Mouse (Mus musculus) CD4-positive, CD25-positive, alpha-beta regulatory T cell, adult 4 months (primary cell): ENCODE results near the gene Cd276. TPM values are rescaled to one million over a fixed set of nuclear protein-coding genes. Genes with fewer than 3 reads are reported as not detected.

Experiments used
- ATAC-seq: one replicate; pipeline ENCODE4 v1.8.0; 2017
- polyA plus RNA-seq, 2 experiments: library from polyadenylated mRNA; unstranded; fragments of 100-300 nt; shearing (Covaris generic); gene quantifications; one replicate each; pipeline ENCODE4 v1.2.1; 2017

The Cd276 gene
- polyA plus RNA-seq, 2 experiments from 2014 or later: not detected

DNA sequence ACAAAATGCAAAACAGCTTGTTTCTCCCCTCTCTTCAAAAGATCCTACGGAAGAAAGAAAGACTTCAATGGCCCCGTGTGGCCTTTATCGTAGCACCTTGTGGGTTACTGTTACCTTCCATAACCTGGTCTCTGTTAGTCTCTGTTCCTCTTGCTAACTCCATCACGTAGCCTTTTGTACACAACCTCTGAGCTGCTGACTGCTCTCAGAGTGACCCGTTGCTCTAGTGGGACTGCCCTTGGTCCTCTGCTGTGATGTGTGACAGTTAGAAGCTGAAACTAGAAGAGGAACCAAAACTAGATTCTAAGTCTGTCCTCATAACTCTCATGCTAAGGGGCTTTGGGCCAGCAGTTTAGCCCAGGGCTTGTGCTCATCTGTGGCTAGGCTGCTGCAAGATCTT is 44.8 kb downstream of the Cd276 start:
- ATAC-seq: no peak

DNA sequence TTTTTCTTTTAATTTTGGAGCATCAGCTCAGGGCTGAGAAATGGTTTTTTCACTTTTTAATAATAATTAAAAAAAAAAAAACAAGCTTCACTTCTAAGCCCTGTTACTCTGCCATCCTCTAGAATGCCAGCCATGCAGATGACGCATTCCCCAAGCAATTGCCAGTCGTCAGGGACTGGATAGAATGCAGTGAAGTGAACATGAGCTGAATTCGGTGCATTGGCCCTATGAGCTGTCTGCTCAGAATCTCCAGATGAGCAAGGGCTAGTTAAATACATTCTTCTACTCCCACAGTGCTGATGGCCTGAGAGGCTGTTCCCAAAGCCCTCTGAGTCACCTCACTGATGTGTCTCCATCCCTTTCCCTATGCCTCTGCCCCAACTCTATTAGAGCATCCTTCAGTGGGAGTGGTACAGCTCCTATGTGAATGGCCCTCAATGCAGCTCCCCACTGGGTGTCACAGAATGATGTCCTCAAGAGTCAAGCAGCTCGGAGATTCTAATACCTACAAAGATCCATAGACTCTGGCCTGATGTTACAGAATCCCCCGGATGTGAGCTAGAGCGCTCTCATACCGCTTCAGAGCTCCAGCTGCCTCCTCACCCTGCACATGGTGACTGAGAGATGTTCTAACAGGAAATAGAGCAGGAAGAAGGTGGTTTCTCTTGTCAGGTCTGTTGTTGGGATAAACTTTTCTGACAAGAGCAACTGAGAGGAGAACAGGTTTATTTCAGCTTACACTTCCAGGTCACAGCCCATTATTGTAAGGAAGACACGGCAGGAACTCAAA is 47.8 kb downstream of the Cd276 start:
- ATAC-seq: no peak

DNA sequence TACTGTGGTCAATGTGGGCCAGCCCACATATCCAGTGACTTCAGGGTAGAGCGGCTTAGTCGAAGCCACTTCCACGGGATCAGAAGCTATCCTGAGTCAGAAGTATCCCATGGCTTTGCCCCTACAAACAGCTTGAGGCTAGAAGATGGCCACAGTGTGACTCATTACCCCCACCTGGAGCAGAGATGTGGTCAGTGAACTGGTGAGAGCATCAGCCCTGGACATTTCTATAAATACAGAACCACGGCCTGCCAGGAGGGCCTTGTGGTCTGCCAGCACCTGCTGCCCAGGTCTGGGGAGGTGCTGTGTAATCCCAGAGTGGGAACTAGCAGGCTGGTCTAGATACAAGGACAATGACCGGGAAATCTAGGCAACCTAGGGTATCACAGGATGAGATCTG is 54.3 kb downstream of the Cd276 start:
- no peak for ATAC-seq

DNA sequence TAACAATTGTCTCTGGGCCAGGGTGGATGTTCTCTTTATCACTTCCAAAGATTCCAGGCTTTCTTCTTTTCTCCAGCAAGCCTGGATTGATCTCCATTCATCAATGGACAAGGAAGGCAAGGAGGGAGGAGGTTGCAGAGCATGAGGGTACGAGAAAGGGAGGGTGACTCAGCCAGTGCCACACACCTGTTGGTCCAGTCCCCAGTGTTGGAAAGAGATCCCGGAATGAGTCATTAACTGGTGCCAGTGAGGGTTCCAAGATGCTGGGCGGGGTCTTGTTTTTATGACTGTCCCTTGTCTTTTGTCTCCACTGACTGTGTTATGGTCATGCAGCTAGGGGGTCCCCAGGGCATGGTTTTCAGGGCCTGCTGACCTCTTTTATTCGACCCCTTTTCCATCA is 57.3 kb downstream of the Cd276 start:
- no peak for ATAC-seq

DNA sequence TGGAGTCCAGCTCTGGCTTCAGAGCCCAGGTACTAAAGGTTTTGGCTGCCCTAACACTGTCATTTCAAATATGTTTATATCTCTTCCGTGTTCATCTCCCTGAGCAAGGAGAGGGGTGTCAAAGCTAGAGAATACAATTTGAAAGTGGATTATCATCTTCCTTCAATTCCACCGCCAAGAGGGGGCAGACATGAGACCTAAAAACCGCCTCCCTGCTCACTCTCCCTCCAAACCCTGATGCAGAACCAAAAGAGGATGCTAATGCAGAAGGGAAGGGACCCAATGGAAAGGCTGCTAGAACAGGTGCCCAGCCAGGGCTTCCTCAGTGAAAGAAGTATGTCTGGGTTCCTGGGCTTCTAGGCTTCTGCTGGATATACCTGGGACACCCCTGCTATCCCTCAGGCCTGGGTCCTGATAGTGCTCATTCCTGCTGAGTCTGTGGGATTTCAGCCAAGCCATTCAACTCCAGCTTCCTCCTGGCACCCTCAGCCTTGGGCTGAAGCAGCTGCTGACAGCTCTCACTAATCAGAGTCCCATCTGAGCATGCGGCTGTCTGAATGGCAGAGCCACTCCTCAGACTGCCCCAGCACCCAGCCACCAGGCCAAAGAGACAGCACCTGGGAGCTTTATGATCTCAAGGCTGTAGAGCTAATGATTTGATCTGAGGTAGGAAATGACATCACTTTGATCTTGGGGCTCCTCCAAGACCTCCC is 58.6 kb downstream of the Cd276 start:
- no peak for ATAC-seq

DNA sequence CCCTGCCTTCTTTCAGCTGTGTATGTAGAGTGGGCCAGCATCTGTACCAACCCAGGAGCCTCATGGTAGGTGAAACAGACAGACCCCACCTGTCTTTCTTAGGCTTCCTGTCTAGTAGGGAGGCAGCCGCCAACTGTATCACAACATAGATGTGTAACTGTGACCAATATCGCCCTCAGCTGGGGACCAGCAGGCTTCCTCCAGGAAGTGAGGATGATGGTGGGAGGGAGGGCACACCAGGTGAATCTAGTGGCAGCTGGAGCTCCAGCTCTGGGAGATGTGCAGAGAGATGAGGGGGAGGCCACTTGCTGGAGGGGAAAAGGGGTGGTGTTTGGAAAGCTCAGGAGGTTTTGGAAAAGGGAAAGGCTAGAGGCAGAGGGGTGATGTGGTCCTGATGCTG is 60.2 kb downstream of the Cd276 start:
- no peak for ATAC-seq

DNA sequence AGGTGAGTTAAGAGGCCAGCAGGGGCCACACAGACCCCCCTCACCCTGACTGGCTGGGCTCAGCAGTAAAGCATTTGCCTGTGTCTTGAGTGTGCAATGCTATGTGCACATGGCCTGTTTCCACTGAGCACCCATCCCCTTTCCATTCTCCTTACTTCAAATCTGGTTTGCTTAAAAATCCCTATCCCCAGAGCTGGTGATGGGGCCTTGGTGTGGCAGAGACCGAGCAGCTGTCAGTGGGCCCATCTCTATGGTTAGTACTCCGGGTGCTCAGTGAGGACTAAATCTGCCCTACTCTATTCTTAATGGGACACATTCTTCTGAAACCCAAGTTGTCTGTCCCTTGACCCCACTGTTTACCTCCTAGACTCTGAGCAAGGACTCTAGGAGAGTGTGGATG is 64.8 kb downstream of the Cd276 start:
- no peak for ATAC-seq

DNA sequence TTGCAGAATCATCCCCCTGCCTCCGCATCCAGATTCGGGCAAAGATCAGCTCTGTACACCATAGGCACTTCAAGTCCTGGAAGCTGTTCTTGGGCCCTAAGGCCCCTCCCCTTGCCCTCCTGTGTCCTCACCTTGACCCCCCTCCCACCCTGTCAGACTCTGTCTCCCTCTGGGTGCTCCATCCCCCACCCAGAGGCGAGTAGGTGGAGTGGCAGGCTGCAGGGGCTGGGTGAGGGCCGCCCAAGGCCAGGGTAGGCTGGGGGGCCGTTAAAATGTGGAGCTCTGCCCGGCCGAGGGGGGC is 65.4 kb downstream of the Cd276 start:
- ATAC-seq: no peak

DNA sequence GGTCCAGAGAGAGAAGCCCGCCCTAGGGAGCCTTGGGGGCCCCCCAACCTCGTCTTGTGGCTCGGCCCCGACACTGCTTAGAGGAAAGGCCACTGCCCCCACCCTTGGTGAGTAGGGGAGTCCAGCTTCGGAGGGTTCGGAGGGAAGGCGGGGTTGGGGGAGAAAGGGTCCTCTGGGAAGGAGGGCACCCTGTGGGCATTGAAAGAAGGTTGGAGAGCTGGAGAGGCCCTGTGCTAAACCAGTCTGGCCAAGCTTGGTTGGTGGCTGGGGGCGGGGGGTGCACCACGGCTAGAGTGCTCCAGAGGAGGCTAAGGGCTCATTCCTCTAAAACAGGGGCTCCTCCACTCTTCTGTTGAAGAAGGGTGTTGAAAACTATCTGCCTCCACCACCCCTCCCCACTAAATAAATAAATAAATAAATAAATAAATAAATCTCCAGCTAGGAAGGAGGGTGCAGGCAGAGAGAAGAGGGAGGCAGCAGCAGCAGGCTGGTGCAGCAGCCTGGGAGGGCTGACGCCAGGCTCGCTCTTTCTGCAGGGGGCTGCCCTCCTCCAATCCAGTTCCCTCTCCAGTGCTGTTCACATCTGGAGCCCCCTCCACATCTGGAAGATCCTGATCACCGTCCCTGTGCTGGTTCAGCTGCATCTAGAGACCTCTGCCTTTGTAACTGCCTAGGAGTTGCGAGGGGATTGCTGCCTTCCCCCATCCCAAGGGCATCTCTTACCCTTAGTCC is 65.9 kb downstream of the Cd276 start:
- no peak for ATAC-seq

DNA sequence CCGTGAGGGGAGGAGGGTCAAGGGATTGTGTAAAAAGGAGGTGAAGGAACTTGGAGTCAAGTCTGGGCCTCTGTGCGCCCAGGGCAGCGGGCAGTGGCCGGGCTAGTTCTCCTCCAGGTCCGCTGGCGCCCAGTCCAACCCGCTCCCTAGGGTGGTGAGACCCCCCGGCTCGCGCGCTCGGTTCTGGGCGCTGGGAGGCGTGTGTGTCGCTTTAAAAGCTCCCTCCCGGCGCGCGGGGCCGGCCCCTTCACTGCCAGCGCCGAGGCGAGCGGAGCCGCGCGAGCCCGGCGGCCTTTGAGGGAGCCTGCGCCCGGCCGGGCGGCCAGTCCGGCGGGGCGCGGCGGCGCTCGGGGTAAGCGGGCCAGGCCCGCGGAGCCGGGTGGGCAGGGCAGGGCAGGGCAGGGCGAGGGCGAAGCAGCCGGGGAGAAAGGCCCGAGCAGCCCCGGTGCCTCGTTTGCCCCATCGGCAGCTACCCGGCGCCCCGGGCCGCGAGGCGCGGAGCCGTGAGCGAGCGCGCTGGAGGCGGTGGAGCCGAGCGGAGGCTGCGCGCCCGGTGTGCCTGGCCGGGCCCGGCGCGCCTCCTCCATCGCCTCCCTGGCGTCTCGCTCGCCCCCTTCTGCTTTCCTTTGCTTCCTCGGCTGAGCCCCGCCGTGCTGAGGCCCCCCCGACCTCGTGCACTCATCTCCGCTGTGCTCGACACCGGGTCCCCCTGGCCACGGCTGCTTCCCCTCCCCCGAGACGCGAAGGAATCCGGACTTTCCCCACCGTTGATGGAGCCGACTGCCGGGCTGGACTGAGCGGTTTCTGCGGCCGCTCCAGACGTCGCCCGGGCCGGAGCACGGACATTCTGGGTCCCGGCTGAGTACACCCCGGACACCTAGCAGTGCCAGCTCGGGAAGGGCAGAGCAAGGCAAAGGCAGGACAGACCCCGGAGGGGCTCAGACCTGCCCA is 67.1 kb downstream of the Cd276 start, which contains the start of gene Insyn1:
TSS of gene Insyn1 (plus strand) at position 753 of the 951 bp plus-strand sequence.
- ATAC-seq: no peak

DNA sequence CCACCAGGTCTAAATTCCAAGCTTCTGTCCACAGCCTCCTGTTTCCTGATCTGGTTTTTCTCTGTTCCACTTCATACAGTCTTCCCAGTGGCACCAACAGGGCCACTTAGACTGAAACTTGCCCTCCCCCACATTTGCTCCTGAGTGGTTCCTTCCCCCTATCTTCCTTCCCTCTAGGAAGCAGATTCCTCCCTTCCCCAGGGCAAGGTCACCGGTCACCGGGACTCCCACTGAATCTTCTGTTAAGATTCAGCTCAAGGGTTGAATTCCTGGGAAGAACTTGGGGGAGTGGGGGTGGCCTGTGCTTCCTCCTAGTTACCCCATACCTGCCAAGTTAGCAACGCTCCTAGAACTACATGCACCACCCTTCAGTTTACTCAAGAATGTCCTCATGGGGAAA is 68.2 kb downstream of the Cd276 start:
- ATAC-seq: no peak

Other genes starting within 250 kb of the Cd276 start
- gene Loxl1, start 242.3 kb downstream of the Cd276 start, polyA plus RNA-seq: not detected
- gene Tbc1d21, start 185.0 kb downstream of the Cd276 start, polyA plus RNA-seq: not detected
- not detected for gene Insyn1, start 66.8 kb downstream of the Cd276 start, polyA plus RNA-seq
- 10 to 100 TPM; 70.3 to 72.6 TPM for gene Nptn, start 26.8 kb upstream of the Cd276 start, polyA plus RNA-seq
- gene Rec114, start 188.5 kb upstream of the Cd276 start, polyA plus RNA-seq: 1 to 10 TPM in 1 of 2 experiments, not detected in 1; 1.2 TPM